Mouse (Mus musculus) gastrocnemius, postnatal 4 days (tissue): ENCODE data around the gene Scube1. TPM values are rescaled to one million over a fixed set of nuclear protein-coding genes. Genes with fewer than 3 reads are reported as not detected.

ENCODE experiments used
- DNase-seq, 2 experiments: peaks; one replicate each; pipeline ENCODE4 v3.0.0; 2021 to 2022; ENCODE audit warnings: low spot score in 2 of 2, mixed read lengths in 2 of 2
- total RNA-seq, 2 experiments: library from RNA; stranded (reverse); gene quantifications; 2 replicates each; pipeline ENCODE4 v1.2.3; 2021

Scube1 gene
- total RNA-seq, 2 experiments from 2014 or later = 3.3 to 4.6 TPM

- DNase-seq = no peak
Measured at GRCm38 (mm10) chr15:83667501-83667900, 57.3 kb downstream of the Scube1 start.

DNA sequence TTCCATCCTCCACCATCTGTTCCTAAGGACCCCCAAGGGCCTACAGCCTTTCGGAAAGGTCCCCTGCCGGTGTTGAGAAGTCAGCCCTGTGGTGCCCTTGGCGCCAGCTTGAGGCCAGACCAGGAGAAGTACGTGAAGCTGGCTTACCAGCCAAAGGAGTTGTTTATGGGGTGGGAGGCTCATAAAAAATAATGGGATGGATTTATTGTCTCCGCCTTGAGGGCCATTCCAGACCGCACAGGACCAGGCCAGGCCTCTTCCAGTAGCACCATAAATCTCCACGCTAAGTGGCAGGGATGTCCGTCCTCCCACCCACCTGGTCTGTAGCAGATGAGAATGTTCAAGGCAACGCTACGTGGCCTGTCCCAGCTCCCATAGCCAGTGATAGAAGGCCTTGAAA, 58.4 kb downstream of the Scube1 start:
- DNase-seq = no peak

- DNase-seq = no peak
Measured at GRCm38 (mm10) chr15:83665993-83666392, 58.8 kb downstream of the Scube1 start.

DNA sequence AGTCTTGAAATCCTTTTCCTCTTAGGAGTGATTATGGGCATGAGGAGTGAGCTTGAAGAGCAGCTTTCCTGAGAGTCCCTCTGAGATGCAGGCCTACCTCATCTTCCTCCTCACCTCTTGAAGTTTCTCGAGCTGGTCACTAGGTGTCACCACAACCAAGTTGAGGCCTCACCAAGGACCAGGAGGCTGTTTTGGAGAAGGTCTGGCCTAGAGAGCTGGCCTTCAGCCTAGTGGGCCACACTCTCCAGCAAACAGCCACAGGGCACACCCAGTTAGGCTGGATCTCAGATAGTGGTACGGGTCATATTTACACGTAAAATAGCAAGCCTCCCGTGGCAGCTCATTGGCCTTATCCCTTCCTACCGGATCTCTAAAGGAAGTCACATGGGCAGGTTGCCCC, 60.1 kb downstream of the Scube1 start:
- DNase-seq = peak in 1 of 2 experiments; percentile 53

- no peak for DNase-seq
Measured at GRCm38 (mm10) chr15:83663066-83663465, 61.8 kb downstream of the Scube1 start.

DNA sequence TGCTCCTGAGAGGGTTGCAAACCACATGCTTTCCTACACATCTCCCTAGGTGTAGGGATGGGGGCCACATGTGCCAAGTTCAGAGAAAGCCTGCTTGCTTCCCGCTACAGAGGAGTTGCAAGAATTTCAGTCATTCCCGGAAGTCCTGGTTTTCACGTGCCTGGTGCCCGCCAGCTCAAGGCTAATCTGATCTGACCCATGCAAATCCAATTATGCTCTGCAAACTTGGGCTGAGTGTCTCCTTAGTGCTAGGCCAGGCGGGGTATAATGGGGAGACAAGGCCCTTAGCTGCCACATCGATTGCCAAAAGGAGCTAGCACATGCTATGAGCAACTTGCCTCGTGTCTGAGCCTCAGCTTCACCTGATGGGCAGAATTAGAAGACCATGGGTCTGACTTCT, 62.7 kb downstream of the Scube1 start:
- no peak for DNase-seq

DNA sequence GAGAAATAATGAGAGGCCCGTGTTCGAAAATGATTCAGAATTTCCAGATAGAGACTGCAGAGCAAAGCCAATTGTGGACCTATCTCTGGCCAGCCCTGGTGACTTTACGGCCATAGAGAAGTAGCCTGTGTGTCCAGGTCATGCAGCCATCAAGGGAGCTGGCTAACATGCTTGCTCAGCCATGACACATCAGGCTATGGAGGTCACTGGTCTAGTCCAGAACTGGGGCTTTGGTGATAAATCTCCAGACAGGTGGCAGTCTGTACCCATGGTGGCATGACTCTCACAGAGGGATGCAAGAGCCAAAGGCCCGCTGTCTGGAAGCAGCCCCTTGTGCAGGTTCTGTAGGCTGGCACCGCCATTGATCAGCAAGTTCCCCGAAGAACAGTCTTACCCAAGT, 82.3 kb downstream of the Scube1 start:
- DNase-seq = no peak

DNA sequence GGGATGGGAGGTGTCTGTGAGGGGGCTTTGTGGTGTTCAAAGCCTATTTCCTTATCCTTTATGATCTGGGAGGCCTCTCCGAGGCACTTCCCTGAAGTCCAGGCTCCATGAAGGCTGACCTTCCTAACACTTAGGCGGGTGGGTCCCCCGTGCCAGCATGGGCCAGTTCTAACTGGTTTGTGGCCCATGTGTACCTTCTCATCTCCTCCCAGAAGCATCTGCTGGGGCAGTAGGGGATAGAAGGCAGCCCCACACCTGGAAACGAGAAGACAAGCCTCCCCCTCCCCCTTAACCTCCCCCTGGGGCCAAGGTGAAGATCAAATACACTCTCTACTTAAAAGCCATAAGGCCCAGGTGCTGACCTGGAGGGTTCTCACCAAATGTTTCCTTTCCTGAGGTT, 84.6 kb downstream of the Scube1 start:
- DNase-seq = no peak

DNA sequence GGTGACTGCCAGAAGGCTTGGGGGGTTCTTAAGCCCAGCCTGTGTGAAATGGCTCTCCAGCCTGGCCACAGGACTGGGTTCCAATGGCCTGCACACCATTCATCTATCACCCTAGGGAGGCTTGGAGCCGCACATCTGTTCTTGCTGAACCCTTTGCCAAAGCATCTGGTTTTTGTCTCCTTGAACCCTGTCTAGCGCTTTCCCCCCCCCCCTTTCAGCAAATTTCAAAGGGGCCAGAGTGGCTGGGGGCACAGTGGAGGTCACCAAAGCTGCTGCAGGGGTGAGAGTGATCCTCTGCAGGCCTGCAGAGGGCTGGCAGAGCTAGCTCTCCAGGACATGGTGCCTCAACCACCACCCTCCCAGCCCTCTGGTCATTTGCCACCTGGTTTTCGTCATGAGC, 85.7 kb downstream of the Scube1 start:
- DNase-seq = no peak

- no peak for DNase-seq
Measured at GRCm38 (mm10) chr15:83638196-83638899, 86.5 kb downstream of the Scube1 start.

GRCm38 (mm10) chr15:83636759-83637158, 88.1 kb downstream of the Scube1 start:
- DNase-seq = no peak

DNA sequence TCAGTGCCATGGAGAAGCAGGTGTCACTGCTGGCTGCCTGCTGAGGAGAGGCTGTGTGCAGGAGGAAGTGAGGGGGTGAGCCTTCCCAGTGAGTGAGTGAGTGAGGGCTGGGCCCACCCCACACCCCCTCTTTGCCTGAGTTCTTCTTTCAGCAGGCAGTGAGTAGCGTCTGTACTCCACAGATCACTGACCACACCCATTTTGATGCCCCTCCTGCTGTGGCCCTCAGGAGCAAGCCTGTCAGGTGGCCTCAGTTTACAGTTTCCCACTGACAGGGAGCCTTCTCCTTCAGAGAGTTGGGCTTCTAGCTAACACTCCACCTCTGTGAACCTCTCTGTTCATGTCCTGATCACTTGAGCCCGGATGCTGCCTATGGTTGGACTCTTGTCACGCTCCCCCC, 89.6 kb downstream of the Scube1 start:
- DNase-seq = no peak

DNA sequence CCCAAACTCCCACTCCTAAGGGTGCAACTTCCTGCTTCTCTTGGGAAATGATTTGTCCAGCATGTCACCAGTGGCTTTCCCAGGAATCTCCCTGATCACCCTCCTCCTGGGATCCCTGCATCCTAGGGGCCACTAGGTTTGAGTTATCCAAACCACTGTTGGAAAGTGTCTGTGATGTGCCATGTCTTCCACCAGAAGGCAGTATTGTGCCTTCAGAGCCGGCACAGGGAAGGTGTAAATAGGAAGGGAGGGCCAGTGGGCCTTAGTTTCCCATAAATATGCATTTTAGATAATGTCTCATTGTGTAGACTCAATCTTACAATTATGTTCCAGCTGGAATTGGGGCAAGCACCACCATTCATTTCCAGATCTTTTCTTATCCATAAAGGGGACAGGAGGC, 90.7 kb downstream of the Scube1 start:
- DNase-seq = no peak

DNA sequence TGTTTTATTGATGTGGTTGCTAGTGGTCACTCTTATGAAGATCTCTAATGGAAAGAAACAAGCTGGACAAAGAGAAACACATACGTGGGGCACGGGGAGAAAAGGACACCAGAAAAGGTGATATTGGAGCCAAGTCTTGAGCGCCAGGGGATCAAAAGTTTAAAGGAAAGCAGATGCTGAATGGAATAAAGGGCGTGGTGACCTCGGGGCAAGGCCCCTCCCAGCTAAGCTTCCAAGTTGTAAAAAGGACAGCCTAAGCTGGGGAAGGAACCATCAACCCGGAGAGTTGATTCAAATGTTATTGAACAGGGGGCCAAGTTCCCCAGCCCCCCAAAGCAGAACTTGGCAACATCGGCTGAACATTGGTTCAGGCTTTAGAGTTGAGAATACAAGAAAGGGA, 93.8 kb downstream of the Scube1 start:
- DNase-seq = no peak

DNA sequence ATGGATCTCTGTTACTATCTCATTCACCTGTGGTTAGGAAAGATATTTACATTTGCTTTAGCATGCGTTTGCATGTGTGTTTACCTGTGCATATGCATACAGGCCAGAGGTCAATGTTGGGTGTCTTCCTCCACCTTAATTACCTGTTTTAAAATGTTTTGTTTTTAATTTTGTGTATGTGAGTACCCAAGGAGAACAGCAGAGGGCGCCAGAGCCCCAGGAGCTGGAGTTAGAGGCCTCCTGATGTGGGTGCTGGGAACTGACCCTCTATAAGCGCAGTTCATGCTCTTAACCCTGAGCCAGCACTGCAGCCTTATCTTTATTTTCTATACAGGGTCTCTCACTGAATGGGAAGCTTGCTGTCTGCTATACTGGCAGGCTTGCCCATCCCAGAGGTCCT, 95.1 kb downstream of the Scube1 start:
- no peak for DNase-seq

- DNase-seq = no peak
Measured at GRCm38 (mm10) chr15:83626142-83626645, 98.6 kb downstream of the Scube1 start.

DNA sequence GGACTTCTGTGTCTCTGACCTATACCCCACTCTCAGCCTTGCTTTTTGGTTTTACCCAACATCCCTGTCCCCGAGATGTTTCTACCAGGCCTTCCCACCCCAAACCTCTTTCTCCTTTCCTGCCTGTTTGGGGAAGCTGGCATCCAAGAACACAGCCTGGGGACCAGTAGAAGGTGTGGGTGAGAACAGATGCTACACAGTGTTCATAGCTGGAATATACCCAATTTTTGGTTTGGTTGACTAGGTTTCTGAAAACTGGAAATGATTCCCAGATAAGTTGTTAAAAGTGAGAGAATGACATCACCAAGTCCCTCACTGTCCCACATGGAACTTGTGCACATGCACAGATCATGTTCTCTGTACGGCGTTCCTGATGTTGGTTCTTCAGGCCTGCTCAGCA, 109.6 kb downstream of the Scube1 start:
- DNase-seq = no peak

DNA sequence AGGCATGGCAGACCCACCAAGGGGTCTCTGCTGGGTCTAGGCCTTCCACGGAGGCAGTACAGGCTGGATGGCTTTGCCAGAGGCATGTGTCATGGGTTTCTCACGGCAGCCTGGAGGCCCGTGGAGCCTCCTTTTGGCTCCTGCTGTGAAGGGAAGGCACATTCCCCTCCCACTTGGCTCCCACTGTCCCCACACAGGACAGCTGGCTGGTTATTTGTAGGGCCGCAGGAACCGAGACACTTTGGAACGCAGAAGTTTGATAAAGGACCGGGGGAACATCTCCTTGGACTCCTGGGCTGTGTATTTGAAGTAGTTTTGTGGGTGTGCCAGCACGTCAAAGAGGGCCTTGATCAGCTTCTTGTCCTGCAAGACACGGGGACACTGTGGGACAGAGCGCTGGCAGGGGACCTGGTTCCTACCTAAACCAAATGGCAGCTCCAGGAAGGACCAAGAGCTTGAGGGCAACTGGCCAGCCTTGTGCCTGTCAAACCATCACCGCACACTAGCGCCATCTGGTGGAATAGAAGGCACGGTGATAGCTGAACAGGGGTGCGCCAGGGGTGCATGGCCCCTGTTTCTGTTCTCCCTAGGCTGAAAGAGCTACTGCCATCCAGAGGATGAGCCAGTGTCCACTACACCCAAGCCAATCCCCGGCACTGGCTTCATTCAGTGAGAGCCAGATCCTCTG, 117.6 kb downstream of the Scube1 start:
- peak; percentile 49 to 77 for DNase-seq

GRCm38 (mm10) chr15:83606700-83607099, 118.1 kb downstream of the Scube1 start:
- DNase-seq = no peak

- no peak for DNase-seq
Measured at GRCm38 (mm10) chr15:83606216-83606615, 118.6 kb downstream of the Scube1 start.

GRCm38 (mm10) chr15:83603426-83603825, 121.4 kb downstream of the Scube1 start:
- DNase-seq = no peak

GRCm38 (mm10) chr15:83603046-83603396, 121.8 kb downstream of the Scube1 start:
- DNase-seq = no peak
